Mouse (Mus musculus) central nervous system, embryonic 18 days (tissue): ENCODE data around the gene Olfr1425. TPM values are rescaled to one million over a fixed set of nuclear protein-coding genes. Genes with fewer than 3 reads are reported as not detected.

ENCODE experiments used
- polyA plus RNA-seq: library from polyadenylated mRNA; depleted of rRNA; stranded (reverse); fragments of >200 nt; gene quantifications from 2 replicates; pipeline ENCODE4 v1.2.3, GENCODE M21; 2012; rRNA removed

Gene Olfr1425
- not detected in 2 replicates for polyA plus RNA-seq

GRCm38 (mm10) chr19:12077631-12078030 is at the start of gene Olfr1425:
Gene Olfr1425 (minus strand): TSS chr19:12077731.

DNA sequence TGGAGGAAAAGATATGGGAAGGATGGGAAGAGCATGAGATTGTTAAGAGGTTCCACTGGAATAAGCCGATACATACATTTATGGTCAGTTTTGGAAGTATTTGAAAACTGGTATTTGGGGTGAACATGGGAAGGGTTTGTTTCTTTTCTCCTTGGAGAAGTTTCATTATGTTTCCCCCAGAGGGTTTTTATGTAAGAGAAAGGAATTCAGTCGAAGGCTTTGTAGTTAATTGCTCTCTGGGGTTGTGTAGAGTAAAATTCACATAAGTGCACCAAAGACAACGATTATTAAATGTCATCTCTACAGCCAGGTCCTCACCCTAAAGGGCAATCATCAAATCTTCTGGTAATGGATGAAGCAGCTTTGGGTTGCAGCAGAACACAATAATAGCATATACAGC is 45.6 kb upstream of the Olfr1425 start, which contains the start of gene Olfr76:
TSS of gene Olfr76 (minus strand) at position 101 of the 400 bp plus-strand sequence.

GRCm38 (mm10) chr19:12115797-12116196 is 38.3 kb upstream of the Olfr1425 start, which contains the start of gene Olfr1428:
Gene Olfr1428 (minus strand): TSS chr19:12115897.

GRCm38 (mm10) chr19:12103234-12103633 is 25.7 kb upstream of the Olfr1425 start, which contains the start of gene Olfr1427:
Gene Olfr1427 (minus strand): TSS chr19:12103334.

GRCm38 (mm10) chr19:12091913-12092312 is 14.4 kb upstream of the Olfr1425 start, which contains the start of gene Olfr1426:
Gene Olfr1426 (minus strand): TSS chr19:12092013.

GRCm38 (mm10) chr19:12062582-12062981 is 14.9 kb downstream of the Olfr1425 start, which contains the start of gene Olfr1424:
Gene Olfr1424 (minus strand): TSS chr19:12062682.

DNA sequence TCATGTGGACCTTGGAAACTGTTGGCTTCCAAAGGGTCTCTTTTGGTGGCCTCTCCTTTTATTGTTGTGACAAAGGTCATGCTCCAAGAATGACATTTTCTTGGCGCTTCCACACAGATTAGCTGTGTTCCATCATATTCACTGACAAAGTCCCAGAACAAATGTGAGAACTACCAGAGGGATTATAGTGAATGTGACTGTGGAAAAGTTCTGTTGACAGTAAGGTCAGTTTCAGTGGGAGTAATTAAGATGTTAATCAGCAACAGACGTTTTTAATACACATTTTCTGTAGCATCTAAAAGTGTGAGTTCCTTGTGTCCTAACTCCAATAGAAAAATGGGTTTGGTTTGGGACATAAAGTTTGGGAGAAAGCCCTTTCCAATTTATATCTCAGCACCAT is 36.3 kb downstream of the Olfr1425 start, which contains the start of gene Olfr1423:
TSS of gene Olfr1423 (minus strand) at position 101 of the 400 bp plus-strand sequence.

Other genes starting within 250 kb of the Olfr1425 start
- gene Olfr1417, start 238.5 kb downstream of the Olfr1425 start, polyA plus RNA-seq: not detected in 2 replicates
- not detected in 2 replicates for gene Olfr1418, start 216.7 kb downstream of the Olfr1425 start, polyA plus RNA-seq
- 0.04 TPM in 2 replicates for gene Olfr1419, start 202.6 kb downstream of the Olfr1425 start, polyA plus RNA-seq
- gene Olfr1420, start 191.2 kb downstream of the Olfr1425 start, polyA plus RNA-seq: not detected in 2 replicates
- gene Patl1, start 165.3 kb downstream of the Olfr1425 start, polyA plus RNA-seq: 26.2 and 28.7 TPM in 2 replicates
- 32.1 and 33.5 TPM in 2 replicates for gene Osbp, start 111.8 kb downstream of the Olfr1425 start, polyA plus RNA-seq
- gene Olfr1423, start 36.4 kb downstream of the Olfr1425 start, polyA plus RNA-seq: not detected in 2 replicates
- 0.14 TPM in 1 of 2 replicates, not detected in the other for gene Olfr1424, start 15.0 kb downstream of the Olfr1425 start, polyA plus RNA-seq
- not detected in 2 replicates for gene Olfr1426, start 14.3 kb upstream of the Olfr1425 start, polyA plus RNA-seq
- not detected in 2 replicates for gene Olfr1427, start 25.6 kb upstream of the Olfr1425 start, polyA plus RNA-seq
- gene Olfr1428, start 38.2 kb upstream of the Olfr1425 start, polyA plus RNA-seq: not detected in 2 replicates
- not detected in 2 replicates for gene Olfr76, start 45.5 kb upstream of the Olfr1425 start, polyA plus RNA-seq
- gene Olfr1555-ps1, start 92.4 kb upstream of the Olfr1425 start, polyA plus RNA-seq: not detected in 2 replicates
- not detected in 2 replicates for gene Olfr1431, start 122.9 kb upstream of the Olfr1425 start, polyA plus RNA-seq
- not detected in 2 replicates for gene Olfr1432, start 154.9 kb upstream of the Olfr1425 start, polyA plus RNA-seq
- gene Olfr262, start 163.9 kb upstream of the Olfr1425 start, polyA plus RNA-seq: not detected in 2 replicates
- not detected in 2 replicates for gene Olfr235, start 183.3 kb upstream of the Olfr1425 start, polyA plus RNA-seq
- gene Olfr1434, start 202.1 kb upstream of the Olfr1425 start, polyA plus RNA-seq: not detected in 2 replicates
- not detected in 2 replicates for gene Olfr1436, start 221.4 kb upstream of the Olfr1425 start, polyA plus RNA-seq
- gene Olfr1437, start 247.4 kb upstream of the Olfr1425 start, polyA plus RNA-seq: not detected in 2 replicates